Mouse (Mus musculus) gastrocnemius, postnatal 14 days (tissue): Measurements from ENCODE around the gene Sptb. TPM values are rescaled to one million over a fixed set of nuclear protein-coding genes. Genes with fewer than 3 reads are reported as not detected.

Experiments used
- DNase-seq: peaks from one replicate; pipeline ENCODE4 v3.0.0; 2021; ENCODE audit warnings: mixed read lengths
- intact Hi-C: fragments of 180-260 bp; cut with DNase I; formaldehyde crosslinking; loops from one replicate; pipeline ENCODE4 v1.15.1; 2025; ENCODE audit warnings: low total_unique reads
- total RNA-seq, 2 experiments: library from RNA; stranded (reverse); gene quantifications; 2 replicates each; pipeline ENCODE4 v1.2.3; 2021

The Sptb gene
- total RNA-seq, 2 experiments from 2014 or later, result 88.9 to 93.1 TPM

DNA sequence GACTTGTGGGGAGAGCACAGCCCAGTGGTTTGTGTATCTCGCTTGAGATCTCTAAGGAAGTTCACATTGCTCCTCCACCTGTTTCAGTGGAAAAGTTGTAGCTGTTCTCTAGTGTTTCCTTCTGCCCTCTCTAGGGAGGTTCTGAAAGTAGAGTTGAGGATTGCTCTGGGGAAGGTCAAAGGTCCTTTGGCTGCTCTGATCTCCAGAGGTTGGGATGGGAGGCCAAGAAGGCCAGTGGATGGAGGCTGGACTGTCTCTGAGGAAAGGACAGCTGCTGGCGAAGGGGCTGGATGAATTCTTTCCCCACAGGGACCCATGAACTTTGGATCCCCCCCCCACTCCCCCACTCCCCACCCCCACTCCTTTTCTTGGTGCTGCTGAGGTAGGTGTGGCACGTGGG is 156.0 kb downstream of the Sptb start:
- intact Hi-C loops, result no loop called here
- DNase-seq, result no peak

DNA sequence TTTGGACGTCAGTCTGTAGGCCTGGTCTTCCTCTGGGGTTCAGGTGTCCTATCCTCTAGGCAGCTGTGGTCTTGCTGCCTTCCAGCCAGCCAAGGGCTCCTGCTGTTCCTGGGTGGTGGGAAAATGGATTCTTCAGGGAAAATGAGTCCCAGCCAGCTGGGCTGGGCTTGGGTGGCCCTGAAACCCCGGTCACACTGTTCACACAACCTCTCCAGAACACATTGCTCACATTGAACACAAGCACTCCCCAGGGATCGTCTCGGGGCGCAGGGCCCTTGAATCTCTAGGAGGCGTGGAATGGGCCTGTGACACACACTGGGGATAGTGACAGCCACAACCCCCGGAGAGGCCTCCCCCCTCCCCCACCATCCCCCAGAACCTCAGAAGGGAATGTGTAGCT is 156.4 kb downstream of the Sptb start:
- DNase-seq, result peak; percentile 56
- intact Hi-C loops, result no loop called here

DNA sequence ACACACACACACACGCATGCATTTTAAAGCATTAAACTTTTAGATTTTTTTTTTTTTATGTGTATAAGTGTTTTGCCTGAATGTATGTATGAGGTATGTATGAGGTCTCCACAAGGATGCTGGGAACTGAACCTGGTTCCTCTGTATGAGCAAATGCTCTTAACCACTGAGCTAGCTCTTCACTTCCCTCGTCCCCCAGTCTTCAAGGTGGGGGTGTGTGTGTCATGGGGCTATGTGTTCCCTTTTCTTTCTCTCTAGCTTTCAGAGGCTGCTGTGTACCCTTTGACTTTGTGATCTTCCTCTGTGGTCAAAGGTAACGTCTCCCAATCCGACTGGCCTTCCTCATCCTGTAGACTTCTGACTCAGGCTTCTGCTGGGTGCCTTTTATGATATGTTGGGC is 157.4 kb downstream of the Sptb start:
- DNase-seq, result no peak
- intact Hi-C loops, result no loop called here

GRCm38 (mm10) chr12:76552321-76552720 is 158.0 kb downstream of the Sptb start:
- DNase-seq, result no peak

DNA sequence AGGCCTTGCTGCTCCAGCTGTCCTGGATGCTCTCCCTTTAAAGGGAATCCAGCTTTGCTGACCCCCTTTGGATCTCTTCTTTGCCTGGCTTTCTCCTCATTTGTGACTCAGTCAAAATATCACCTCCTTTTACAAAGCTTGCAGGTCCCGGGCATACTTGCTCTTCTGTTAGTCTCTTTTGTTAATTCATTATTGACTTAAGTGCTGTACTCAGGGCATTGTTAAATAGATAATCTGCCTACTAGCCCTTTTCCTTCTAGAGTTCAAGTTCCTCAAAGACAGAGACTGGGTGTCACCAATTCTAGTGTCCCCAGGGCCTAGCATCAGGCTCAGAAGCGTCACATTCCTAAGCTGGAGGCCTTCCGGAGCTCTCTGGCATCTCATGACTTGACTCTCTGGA is 161.1 kb downstream of the Sptb start:
- DNase-seq, result no peak
- intact Hi-C loops, result no loop called here

More at GRCm38 (mm10) chr12:76552321-76552720, 158.0 kb downstream of the Sptb start:
- intact Hi-C loops, result no loop called here

DNA sequence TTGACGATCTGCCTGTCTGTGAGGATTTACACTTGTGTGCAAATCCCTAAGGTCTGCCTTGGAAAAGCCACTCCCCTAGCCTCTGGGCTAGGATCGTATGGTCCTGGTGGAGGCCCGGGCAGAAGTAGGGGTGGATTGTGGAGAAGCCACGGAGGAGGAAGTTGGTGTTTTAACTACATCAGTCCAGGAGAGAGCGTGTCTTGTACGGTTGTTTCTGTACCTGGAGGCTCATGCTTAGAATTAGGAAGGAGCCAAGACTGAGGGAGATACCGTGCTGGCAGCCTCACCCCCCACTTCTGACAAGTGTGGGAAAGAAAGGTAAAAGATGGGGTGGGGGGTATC is 162.3 kb downstream of the Sptb start:
- DNase-seq, result no peak
- intact Hi-C loops, result no loop called here

- no peak for DNase-seq
- intact Hi-C loops, result no loop called here
These were observed 162.8 kb downstream of the Sptb start for GRCm38 (mm10) chr12:76547409-76548081.

- DNase-seq, result peak; percentile 63
- intact Hi-C loops, result no loop called here
These were observed 163.7 kb downstream of the Sptb start for GRCm38 (mm10) chr12:76546383-76547276.

- DNase-seq, result no peak
- intact Hi-C loops, result no loop called here
These were observed 164.5 kb downstream of the Sptb start for GRCm38 (mm10) chr12:76545786-76546370.

GRCm38 (mm10) chr12:76541879-76542278 is 168.5 kb downstream of the Sptb start:
- DNase-seq, result no peak

GRCm38 (mm10) chr12:76541475-76541874 is 168.9 kb downstream of the Sptb start:
- DNase-seq, result no peak
- intact Hi-C loops, result loop anchor here (5.0 kb wide), 1 partner anchor 44 kb away; no protein-coding TSS in a partner anchor

More at GRCm38 (mm10) chr12:76541879-76542278, 168.5 kb downstream of the Sptb start:
- intact Hi-C loops, result loop anchor here (5.0 kb wide), 1 partner anchor 45 kb away; no protein-coding TSS in a partner anchor

- no peak for DNase-seq
- intact Hi-C loops, result loop anchor here (5.0 kb wide), 1 partner anchor 43 kb away; no protein-coding TSS in a partner anchor
These were observed 169.6 kb downstream of the Sptb start for GRCm38 (mm10) chr12:76540701-76541221.

DNA sequence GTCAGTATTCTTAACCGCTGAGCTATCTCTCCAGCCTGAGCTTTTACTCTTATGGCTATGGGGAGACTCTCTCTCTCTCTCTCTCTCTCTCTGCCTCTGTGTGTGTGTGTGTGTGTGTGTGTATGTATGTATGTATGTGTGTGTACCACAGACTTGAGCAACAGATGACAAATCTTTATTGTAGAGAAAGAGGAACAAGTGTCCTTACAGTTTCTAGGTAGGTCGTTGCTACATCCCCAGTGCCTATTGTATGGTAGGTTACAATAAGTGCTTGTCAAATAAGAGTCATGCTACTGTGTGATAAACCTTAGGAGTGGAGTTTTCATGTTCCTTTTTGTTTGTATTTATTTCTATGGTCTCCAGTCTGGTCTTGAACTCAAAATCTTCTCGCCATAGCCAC is 170.2 kb downstream of the Sptb start:
- DNase-seq, result no peak
- intact Hi-C loops, result loop anchor here (5.0 kb wide), 1 partner anchor 43 kb away; no protein-coding TSS in a partner anchor

DNA sequence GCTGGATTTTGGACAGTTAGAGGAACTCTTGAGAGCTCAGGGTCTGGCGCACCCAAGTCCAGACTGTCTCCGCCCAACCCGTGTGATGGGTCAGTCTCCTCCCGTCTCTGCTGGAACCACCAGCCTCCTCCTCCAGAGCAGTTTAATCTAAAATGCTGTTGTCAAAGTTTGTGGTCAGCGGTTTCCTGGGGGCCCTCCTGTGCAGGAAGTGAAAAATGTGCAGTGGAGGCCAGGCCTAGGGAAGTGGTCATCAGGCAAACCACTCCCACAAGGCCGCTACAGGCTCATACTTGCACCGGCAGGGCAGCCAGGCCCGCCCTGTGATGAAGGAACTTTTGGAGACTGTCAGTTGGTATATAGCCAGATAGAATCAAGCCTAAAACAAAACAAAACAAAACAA is 172.9 kb downstream of the Sptb start:
- DNase-seq, result peak; percentile 58
- intact Hi-C loops, result no loop called here

- DNase-seq, result no peak
- intact Hi-C loops, result no loop called here
These were observed 173.7 kb downstream of the Sptb start for GRCm38 (mm10) chr12:76536591-76537153.

DNA sequence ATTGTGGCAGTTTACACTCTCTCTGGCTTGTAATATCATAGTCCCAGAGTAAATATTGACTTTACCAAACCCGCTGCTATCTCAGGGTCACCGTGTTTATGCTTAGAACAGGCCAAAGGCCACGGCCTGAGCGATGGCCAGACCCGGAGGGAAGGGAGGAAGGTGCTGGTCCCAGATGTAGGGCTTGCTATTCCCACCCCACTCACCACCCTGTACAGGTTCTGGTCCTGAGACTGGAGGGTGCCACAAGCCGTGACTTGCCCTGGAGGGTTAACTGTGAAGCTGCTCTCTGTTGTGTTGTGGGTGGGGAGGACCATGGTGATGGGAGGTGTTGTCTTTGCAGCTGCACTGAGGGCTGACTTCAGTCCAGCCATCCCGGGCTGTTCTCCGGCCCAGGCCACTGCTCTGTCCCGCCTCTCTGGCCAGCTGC is 174.9 kb downstream of the Sptb start:
- DNase-seq, result peak; percentile 73
- intact Hi-C loops, result no loop called here

DNA sequence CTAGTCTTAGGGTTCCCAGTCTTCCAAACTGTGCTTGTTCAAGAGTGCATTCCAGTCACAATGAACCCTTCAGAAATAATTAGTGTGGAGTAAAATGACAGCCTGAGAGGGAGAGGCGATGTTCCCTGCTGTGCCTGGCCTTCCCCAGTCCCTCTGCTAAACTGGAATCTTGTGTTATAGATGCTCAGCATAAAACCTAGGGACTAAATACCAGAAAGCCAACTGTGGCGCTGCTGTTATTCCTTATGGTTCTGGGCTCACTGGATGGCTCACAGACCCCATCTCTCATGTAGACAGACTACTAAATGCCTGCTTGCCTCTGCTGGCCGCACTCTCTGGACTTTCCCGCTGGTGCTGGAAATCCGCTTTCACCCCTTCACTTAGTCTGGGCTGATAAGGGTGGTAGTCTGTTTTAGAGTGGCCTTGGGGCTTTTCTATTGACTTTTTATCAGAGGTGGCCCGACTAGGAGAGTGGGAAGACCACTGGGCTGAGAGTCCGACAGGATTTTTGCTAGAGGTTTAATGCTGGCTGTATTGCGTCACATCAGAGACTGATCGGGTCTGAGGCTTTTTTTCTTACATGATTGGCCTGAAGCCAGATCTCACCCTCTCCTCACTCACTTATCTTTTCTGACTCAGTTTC is 175.6 kb downstream of the Sptb start:
- no peak for DNase-seq
- intact Hi-C loops, result no loop called here

DNA sequence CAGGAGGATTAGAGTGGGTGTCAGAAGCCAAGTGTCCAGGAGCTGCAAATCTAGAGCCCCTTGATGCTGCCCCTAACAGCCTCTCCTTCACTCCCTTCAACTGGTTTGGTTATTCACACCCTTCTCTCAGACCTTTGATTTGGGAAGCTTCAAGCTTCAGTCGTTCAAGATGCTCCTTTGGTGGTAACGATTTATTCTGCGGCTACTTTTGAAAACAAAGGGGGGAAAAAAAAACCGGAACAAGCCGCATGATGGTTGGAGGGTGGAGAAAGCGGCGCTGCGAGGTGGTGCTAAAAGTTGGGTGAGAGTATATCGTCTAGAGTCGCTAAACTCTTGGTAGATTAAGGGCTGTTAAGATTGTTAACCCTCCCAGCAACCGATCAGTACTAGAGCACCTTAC is 176.1 kb downstream of the Sptb start:
- intact Hi-C loops, result no loop called here
- no peak for DNase-seq
